Mouse (Mus musculus) urinary bladder, postnatal 25 days (tissue): ENCODE measurements around the gene Il15ra.
A peak's percentile ranks its signal among the peaks of the same experiment; 100 is the strongest.

Source experiments
- DNase-seq: peaks from one replicate; pipeline ENCODE4 v3.0.0; 2022; ENCODE audit warnings: low spot score

Gene Il15ra

DNA sequence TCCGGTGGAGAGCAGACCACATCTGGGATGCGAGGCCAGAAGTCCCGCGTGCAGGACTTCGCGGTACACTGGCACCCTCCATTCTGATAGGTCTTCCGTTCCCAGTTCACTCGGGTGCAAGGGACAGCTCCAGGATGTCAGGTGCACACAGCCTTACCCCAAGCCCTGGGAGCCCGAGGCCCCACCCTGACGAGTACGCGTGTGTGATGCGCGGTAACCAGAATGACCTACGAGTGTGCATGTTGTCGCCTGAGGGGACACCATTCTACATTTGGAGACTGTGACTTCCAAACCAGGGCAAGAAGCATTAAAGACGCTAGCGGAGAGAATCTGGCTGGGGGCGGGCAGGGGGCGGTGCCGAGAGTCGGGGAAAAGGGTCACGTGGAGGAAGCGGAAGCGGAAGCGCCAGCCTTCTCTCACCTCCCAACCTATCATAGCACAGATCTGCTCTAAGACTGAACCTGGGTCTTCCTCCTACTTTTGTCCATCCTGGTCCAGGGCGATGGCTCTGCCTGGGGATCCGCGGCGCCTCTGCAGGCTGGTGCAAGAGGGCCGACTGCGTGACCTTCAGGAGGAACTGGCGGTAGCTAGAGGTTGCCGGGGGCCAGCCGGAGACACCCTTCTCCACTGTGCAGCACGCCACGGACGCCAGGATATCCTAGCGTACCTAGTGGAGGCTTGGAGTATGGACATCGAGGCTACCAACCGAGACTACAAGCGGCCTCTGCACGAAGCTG, 73.2 kb downstream of the Il15ra start:
- DNase-seq, result peak; percentile 73
